Mouse (Mus musculus): ENCODE data around the gene Hmgcl. TPM values are rescaled to one million over a fixed set of nuclear protein-coding genes. Genes with fewer than 3 reads are reported as not detected.

Gene Hmgcl
- polyA plus RNA-seq, 1 experiment = 31.8 TPM

GRCm38 (mm10) chr4:135965113-135965512 lies 18.9 kb downstream of the Hmgcl start:
- TF ChIP-seq FLI1 (IDR thresholded peaks at IDR 0.05; ENCODE audit: low read length) (no peak), GATA1 (IDR thresholded peaks at IDR 0.05; ENCODE audit: borderline replicate concordance, low read length) (no peak)
- Histone ChIP-seq H3K4me3 (replicated peaks) (peak overlapping the region; percentile 95), H3K36me3 (replicated peaks; ENCODE audit: low read length) (peaks cover 77% of the 10 kb centered on the region), H3K9me3 (no peaks in the 10 kb centered on the region), H3K4me1 (peaks cover 68% of the 10 kb centered on the region), H3K27me3 (replicated peaks) (no peaks in the 10 kb centered on the region)

GRCm38 (mm10) chr4:135966283-135966682 lies 20.0 kb downstream of the Hmgcl start:
- no peaks in the 10 kb centered on the region for H3K9me3 ChIP-seq
- no peaks in the 10 kb centered on the region for H3K27me3 ChIP-seq (replicated peaks)
- TF ChIP-seq GATA1 (IDR thresholded peaks at IDR 0.05; ENCODE audit: borderline replicate concordance, low read length) = no peak
- no peak for TF ChIP-seq FLI1 (IDR thresholded peaks at IDR 0.05; ENCODE audit: low read length)
- peaks cover 73% of the 10 kb centered on the region for H3K36me3 ChIP-seq (replicated peaks; ENCODE audit: low read length)
- H3K4me3 ChIP-seq (replicated peaks) = no peak overlapping the region
- H3K4me1 ChIP-seq = peaks cover 70% of the 10 kb centered on the region

- TF ChIP-seq FLI1 (IDR thresholded peaks at IDR 0.05; ENCODE audit: low read length) (no peak), GATA1 (IDR thresholded peaks at IDR 0.05; ENCODE audit: borderline replicate concordance, low read length) (no peak)
- no peak overlapping the region for H3K4me3 ChIP-seq (replicated peaks)
- H3K4me1 ChIP-seq = peaks cover 70% of the 10 kb centered on the region
- peaks cover 64% of the 10 kb centered on the region for H3K36me3 ChIP-seq (replicated peaks; ENCODE audit: low read length)
- no peaks in the 10 kb centered on the region for H3K9me3 ChIP-seq
- no peaks in the 10 kb centered on the region for H3K27me3 ChIP-seq (replicated peaks)
These were observed 21.0 kb downstream of the Hmgcl start for GRCm38 (mm10) chr4:135967086-135967760.

GRCm38 (mm10) chr4:135968271-135968869 lies 22.1 kb downstream of the Hmgcl start:
- peaks cover 60% of the 10 kb centered on the region for H3K36me3 ChIP-seq (replicated peaks; ENCODE audit: low read length)
- H3K4me1 ChIP-seq = peaks cover 70% of the 10 kb centered on the region
- TF ChIP-seq FLI1 (IDR thresholded peaks at IDR 0.05; ENCODE audit: low read length) (no peak), GATA1 (IDR thresholded peaks at IDR 0.05; ENCODE audit: borderline replicate concordance, low read length) (no peak)
- H3K9me3 ChIP-seq = no peaks in the 10 kb centered on the region
- no peaks in the 10 kb centered on the region for H3K27me3 ChIP-seq (replicated peaks)
- no peak overlapping the region for H3K4me3 ChIP-seq (replicated peaks)

GRCm38 (mm10) chr4:135969070-135969750 lies 23.0 kb downstream of the Hmgcl start:
- TF ChIP-seq FLI1 (IDR thresholded peaks at IDR 0.05; ENCODE audit: low read length) (no peak), GATA1 (IDR thresholded peaks at IDR 0.05; ENCODE audit: borderline replicate concordance, low read length) (no peak)
- Histone ChIP-seq H3K4me1 (peaks cover 74% of the 10 kb centered on the region), H3K27me3 (replicated peaks) (no peaks in the 10 kb centered on the region), H3K9me3 (no peaks in the 10 kb centered on the region), H3K36me3 (replicated peaks; ENCODE audit: low read length) (peaks cover 67% of the 10 kb centered on the region), H3K4me3 (replicated peaks) (no peak overlapping the region)

- H3K4me1 ChIP-seq = peaks cover 68% of the 10 kb centered on the region
- TF ChIP-seq GATA1 (IDR thresholded peaks at IDR 0.05; ENCODE audit: borderline replicate concordance, low read length) (no peak), FLI1 (IDR thresholded peaks at IDR 0.05; ENCODE audit: low read length) (no peak)
- no peak overlapping the region for H3K4me3 ChIP-seq (replicated peaks)
- H3K9me3 ChIP-seq = no peaks in the 10 kb centered on the region
- H3K36me3 ChIP-seq (replicated peaks; ENCODE audit: low read length) = peaks cover 74% of the 10 kb centered on the region
- no peaks in the 10 kb centered on the region for H3K27me3 ChIP-seq (replicated peaks)
These were observed 24.3 kb downstream of the Hmgcl start for GRCm38 (mm10) chr4:135970585-135970984.

GRCm38 (mm10) chr4:135971805-135972555 lies 25.7 kb downstream of the Hmgcl start:
- H3K4me3 ChIP-seq (replicated peaks) = peak overlapping the region; percentile 93
- peaks cover 74% of the 10 kb centered on the region for H3K36me3 ChIP-seq (replicated peaks; ENCODE audit: low read length)
- TF ChIP-seq FLI1 (IDR thresholded peaks at IDR 0.05; ENCODE audit: low read length) = no peak
- no peak for TF ChIP-seq GATA1 (IDR thresholded peaks at IDR 0.05; ENCODE audit: borderline replicate concordance, low read length)
- H3K27me3 ChIP-seq (replicated peaks) = no peaks in the 10 kb centered on the region
- peaks cover 71% of the 10 kb centered on the region for H3K4me1 ChIP-seq
- no peaks in the 10 kb centered on the region for H3K9me3 ChIP-seq

GRCm38 (mm10) chr4:135972556-135972906 lies 26.3 kb downstream of the Hmgcl start, which contains the start of gene Lypla2:
Lypla2 (minus strand) TSS chr4:135972626.
- Histone ChIP-seq H3K36me3 (replicated peaks; ENCODE audit: low read length) (peaks cover 73% of the 10 kb centered on the region), H3K9me3 (no peaks in the 10 kb centered on the region), H3K4me1 (peaks cover 75% of the 10 kb centered on the region), H3K4me3 (replicated peaks) (peak within 1 kb of the TSS; percentile 93), H3K27me3 (replicated peaks) (no peaks in the 10 kb centered on the region)
- TF ChIP-seq GATA1 (IDR thresholded peaks at IDR 0.05; ENCODE audit: borderline replicate concordance, low read length) (no peak), FLI1 (IDR thresholded peaks at IDR 0.05; ENCODE audit: low read length) (peak; percentile 24; the same call in 1 of the 2 replicates)

GRCm38 (mm10) chr4:135972911-135973811 lies 26.9 kb downstream of the Hmgcl start:
- Histone ChIP-seq H3K4me1 (peaks cover 75% of the 10 kb centered on the region), H3K9me3 (no peaks in the 10 kb centered on the region), H3K36me3 (replicated peaks; ENCODE audit: low read length) (peaks cover 69% of the 10 kb centered on the region), H3K4me3 (replicated peaks) (peak overlapping the region; percentile 93), H3K27me3 (replicated peaks) (no peaks in the 10 kb centered on the region)
- TF ChIP-seq GATA1 (IDR thresholded peaks at IDR 0.05; ENCODE audit: borderline replicate concordance, low read length) (no peak), FLI1 (IDR thresholded peaks at IDR 0.05; ENCODE audit: low read length) (no peak)

Measured in megakaryocyte, embryonic 14.5 days (primary cell).